In the genomic region with DNA sequence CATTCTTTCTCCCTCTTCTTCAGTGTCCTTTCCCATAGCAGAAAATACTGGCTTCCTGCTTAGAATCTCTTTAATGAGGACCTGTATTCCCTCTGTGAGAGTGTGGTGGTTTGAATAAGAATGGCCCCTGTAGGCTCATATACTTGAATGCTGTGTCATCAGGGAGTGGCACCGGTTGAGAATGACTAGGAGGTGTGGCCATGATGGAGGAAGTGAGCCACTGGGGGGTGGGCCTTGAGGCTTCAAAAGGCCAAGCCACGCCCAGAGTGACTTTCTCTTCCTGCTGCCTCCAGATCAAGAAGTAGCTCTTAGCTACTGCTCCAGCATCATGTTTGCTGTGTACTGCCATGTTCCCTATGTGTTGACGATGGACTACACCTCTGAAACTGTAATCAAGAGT, we compare ENCODE assay signal across 19 mouse cellular contexts. TPM values are rescaled to one million over a fixed set of nuclear protein-coding genes. Genes with fewer than 3 reads are reported as not detected.
DNase-seq lines count a peak whose midpoint lies in the region; ATAC-seq lines count a peak whose summit lies in the region.
"Had no signal": no experiment of that assay in that cellular context is flagged by ENCODE, and none has a peak within 500 bp of the region (broad histone marks: within the 10 kb centered on the region; RNA-seq: fewer than 3 reads in every experiment).

No protein-coding gene starts in this region.

- H3K4me1 ChIP-seq in stomach, embryonic 16.5 days (ENCODE audit: control insufficient read depth, insufficient read depth, low read length), result no peaks in the 10 kb centered on the region
- H3K4me1 ChIP-seq in forebrain, embryonic 14.5 days (ENCODE audit: control insufficient read depth, insufficient read depth, low read length), result no peaks in the 10 kb centered on the region
- H3K4me1 ChIP-seq: forebrain, embryonic 12.5 days; neural tube, embryonic 12.5 days had no signal

- peak; percentile 1 for DNase-seq in thymus, postnatal 25 days
- DNase-seq in thymus, postnatal 36 days, result no peak
- DNase-seq in WW6 (ENCODE audit: low read depth, low spot score), result peak; percentile 74
- peak; percentile 6 for DNase-seq in liver
- DNase-seq in forebrain, embryonic 14.5 days (ENCODE audit: low spot score), result no peak
- no peak for DNase-seq in urinary bladder, postnatal 10 days (ENCODE audit: low spot score)
- DNase-seq in adrenal gland, adult (ENCODE audit: inconsistent age in 2 of 2, low spot score in 1 of 2), result no peak
- DNase-seq: cerebellum, postnatal 25 days; layer of hippocampus, adult 9-11 months; left cerebral cortex, postnatal 4 days; midbrain, embryonic 14.5 days; retina, postnatal 1 day had no signal

- no peaks in the 10 kb centered on the region for H3K27me3 ChIP-seq in stomach, embryonic 16.5 days (ENCODE audit: control insufficient read depth, insufficient read depth, low read length)
- no peaks in the 10 kb centered on the region for H3K27me3 ChIP-seq in forebrain, embryonic 14.5 days (replicated peaks; ENCODE audit: control insufficient read depth, insufficient read depth, low read length)
- H3K27me3 ChIP-seq: embryonic facial prominence, embryonic 13.5 days; forebrain, embryonic 12.5 days; hindbrain, embryonic 15.5 days; neural tube, embryonic 12.5 days had no signal

- H3K4me2 ChIP-seq in stomach, embryonic 16.5 days (ENCODE audit: low read depth, low read length), result no peak overlapping the region
- H3K4me2 ChIP-seq in forebrain, embryonic 14.5 days (ENCODE audit: low read length), result no peak overlapping the region
- H3K4me2 ChIP-seq: embryonic facial prominence, embryonic 13.5 days; forebrain, embryonic 12.5 days; hindbrain, embryonic 15.5 days; neural tube, embryonic 12.5 days had no signal

- ATAC-seq in stomach, embryonic 16.5 days (ENCODE audit: insufficient read depth, low FRiP score), result 0 out of 2 replicates have a peak, but pooled peaks have one; percentile 60
- ATAC-seq in forebrain, embryonic 14.5 days, result no peak
- ATAC-seq: CD4-positive, CD25-positive, alpha-beta regulatory T cell, adult 4 months had no signal

- H3K9ac ChIP-seq in stomach, embryonic 16.5 days (ENCODE audit: low read length), result no peak overlapping the region
- H3K9ac ChIP-seq in forebrain, embryonic 14.5 days (ENCODE audit: low read length), result no peak overlapping the region
- H3K9ac ChIP-seq: embryonic facial prominence, embryonic 13.5 days; forebrain, embryonic 12.5 days; hindbrain, embryonic 15.5 days; neural tube, embryonic 12.5 days had no signal

- H3K27ac ChIP-seq in stomach, embryonic 16.5 days (ENCODE audit: low read length), result no peak overlapping the region
- no peak overlapping the region for H3K27ac ChIP-seq in forebrain, embryonic 14.5 days (ENCODE audit: low read depth, low read length)
- H3K27ac ChIP-seq: embryonic facial prominence, embryonic 13.5 days; forebrain, embryonic 12.5 days; hindbrain, embryonic 15.5 days; kidney, postnatal 0 days; neural tube, embryonic 12.5 days had no signal

- 79% methylated on average over 3 of the region's 3 CpGs for WGBS in stomach, embryonic 16.5 days
- WGBS in forebrain, embryonic 14.5 days, result 87% methylated on average over 3 of the region's 3 CpGs

- H3K36me3 ChIP-seq in stomach, embryonic 16.5 days (ENCODE audit: control insufficient read depth, insufficient read depth, low read length), result no peaks in the 10 kb centered on the region
- H3K36me3 ChIP-seq in forebrain, embryonic 14.5 days (ENCODE audit: control insufficient read depth, insufficient read depth, low read length), result no peaks in the 10 kb centered on the region
- H3K36me3 ChIP-seq: forebrain, embryonic 12.5 days; hindbrain, embryonic 15.5 days; neural tube, embryonic 12.5 days had no signal

- H3K9me3 ChIP-seq in stomach, embryonic 16.5 days (replicated peaks; ENCODE audit: control insufficient read depth, low read length), result no peaks in the 10 kb centered on the region
- no peaks in the 10 kb centered on the region for H3K9me3 ChIP-seq in forebrain, embryonic 14.5 days (replicated peaks; ENCODE audit: control insufficient read depth, low read length)
- H3K9me3 ChIP-seq: embryonic facial prominence, embryonic 13.5 days; forebrain, embryonic 12.5 days; hindbrain, embryonic 15.5 days; neural tube, embryonic 12.5 days had no signal

- no peak overlapping the region for H3K4me3 ChIP-seq in stomach, embryonic 16.5 days (replicated peaks; ENCODE audit: low read length)
- H3K4me3 ChIP-seq in forebrain, embryonic 14.5 days (ENCODE audit: low read depth, low read length), result no peak overlapping the region
- H3K4me3 ChIP-seq: embryonic facial prominence, embryonic 13.5 days; forebrain, embryonic 12.5 days; hindbrain, embryonic 15.5 days; neural tube, embryonic 12.5 days had no signal

RNA-seq across cellular contexts. Expression of a gene that starts 15.7 kb away (rescaled TPM):
- polyA plus RNA-seq in stomach, embryonic 16.5 days (2015; fragmentation: Nextera tagmentation; extraction: Ambion mirVana), result 1.8 TPM in 2 replicates
- 2.7 and 3.8 TPM in 2 replicates for polyA plus RNA-seq in forebrain, embryonic 14.5 days (2014; fragmentation: Nextera tagmentation; extraction: Ambion mirVana)

Comparison
In these comparisons a context has a peak if more than half of its experiments do, and no peak if none do; other contexts are left out.
1. DNase-seq: peak in thymus, postnatal 25 days (single experiment), WW6 (single experiment) and liver (single experiment); none in thymus, postnatal 36 days (0 of 2), forebrain, embryonic 14.5 days (single experiment), urinary bladder, postnatal 10 days (single experiment) and adrenal gland, adult (0 of 2).